Mouse (Mus musculus): ENCODE data around the gene E2f2. TPM values are rescaled to one million over a fixed set of nuclear protein-coding genes. Genes with fewer than 3 reads are reported as not detected.

The E2f2 gene
- total RNA-seq (2021) = 1 to 10 TPM; 1.9 to 4.3 TPM

GRCm38 (mm10) chr4:136172011-136172541, at the start of gene E2f2:
E2f2 (plus strand) TSS chr4:136172394.
- intact Hi-C loops (cut with DNase I) = no loop called here

GRCm38 (mm10) chr4:136123111-136123791, 48.9 kb upstream of the E2f2 start:
- DNase-seq (ENCODE audit: low spot score) = no peak
- intact Hi-C loops (cut with DNase I) = no loop called here

More at GRCm38 (mm10) chr4:136172011-136172541, at the start of gene E2f2:
- no peak for DNase-seq (ENCODE audit: low spot score)

DNA sequence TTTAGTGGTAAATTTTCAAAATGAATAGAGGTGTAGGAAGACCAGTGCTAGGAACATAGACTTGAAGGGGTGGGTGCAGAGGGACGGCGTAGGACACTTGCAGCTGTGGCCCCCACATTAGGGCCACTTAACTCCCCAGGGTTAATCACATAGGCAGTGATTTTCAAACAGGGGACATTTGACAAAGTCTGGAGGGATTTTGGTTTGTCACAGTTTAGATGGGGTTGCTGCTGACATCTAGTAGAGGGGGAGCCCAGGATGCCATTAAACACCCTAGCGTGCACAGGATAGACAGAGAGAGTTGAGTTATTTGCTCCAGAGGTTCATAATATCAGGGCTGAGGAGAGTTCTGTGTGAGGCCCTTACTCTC, 48.4 kb upstream of the E2f2 start:
- no peak for DNase-seq (ENCODE audit: low spot score)
- intact Hi-C loops (cut with DNase I) = no loop called here

DNA sequence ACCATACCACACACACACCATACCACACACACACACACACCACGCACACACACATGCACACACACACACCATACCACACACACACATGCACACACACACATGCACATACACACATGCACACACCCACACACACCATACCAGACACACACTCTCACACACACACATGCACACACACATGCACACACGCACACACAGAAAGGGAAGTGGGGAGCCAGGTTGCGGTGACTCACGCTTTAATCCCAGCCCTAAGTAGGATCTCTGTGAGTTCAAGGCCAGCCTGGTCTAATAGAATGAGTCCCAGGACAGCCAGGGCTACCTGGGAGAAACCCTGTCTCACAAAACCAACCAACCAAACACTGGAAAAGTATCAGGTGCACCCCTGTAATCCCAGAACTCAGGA, 47.6 kb upstream of the E2f2 start:
- intact Hi-C loops (cut with DNase I) = no loop called here
- no peak for DNase-seq (ENCODE audit: low spot score)

GRCm38 (mm10) chr4:136125458-136125857, 46.7 kb upstream of the E2f2 start:
- intact Hi-C loops (cut with DNase I) = no loop called here
- no peak for DNase-seq (ENCODE audit: low spot score)

DNA sequence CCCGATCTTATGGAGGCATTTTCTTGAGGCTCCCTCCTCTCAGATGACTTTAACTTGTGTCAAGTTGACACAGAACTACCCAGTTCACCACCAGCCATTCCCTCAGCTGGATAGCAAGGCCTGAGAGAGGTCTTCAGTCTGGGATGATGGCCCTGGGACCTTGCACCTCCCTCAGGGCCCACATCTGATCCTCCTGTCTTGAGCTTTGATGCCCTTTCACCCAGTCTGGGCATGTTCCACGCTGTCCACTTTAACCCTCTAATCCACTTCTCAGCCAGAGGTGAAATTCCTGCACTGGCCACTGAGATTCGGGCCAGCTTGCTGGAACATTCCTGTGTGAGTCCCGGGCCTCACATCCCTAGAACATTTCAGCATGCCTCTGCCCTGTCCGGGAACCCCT, 46.2 kb upstream of the E2f2 start:
- no peak for DNase-seq (ENCODE audit: low spot score)

GRCm38 (mm10) chr4:136127670-136128069, 44.5 kb upstream of the E2f2 start:
- DNase-seq (ENCODE audit: low spot score) = no peak
- intact Hi-C loops (cut with DNase I) = no loop called here

More for the DNA sequence above, 46.2 kb upstream of the E2f2 start:
- intact Hi-C loops (cut with DNase I) = no loop called here

GRCm38 (mm10) chr4:136129842-136130241, 42.4 kb upstream of the E2f2 start:
- intact Hi-C loops (cut with DNase I) = loop anchor here (5.0 kb wide), 1 partner anchor 43 kb away; no protein-coding TSS in a partner anchor
- no peak for DNase-seq (ENCODE audit: low spot score)

- DNase-seq (ENCODE audit: low spot score) = no peak
- intact Hi-C loops (cut with DNase I) = loop anchor here (5.0 kb wide), 1 partner anchor 46 kb away; no protein-coding TSS in a partner anchor
Observed at GRCm38 (mm10) chr4:136133801-136134200, 38.4 kb upstream of the E2f2 start.

DNA sequence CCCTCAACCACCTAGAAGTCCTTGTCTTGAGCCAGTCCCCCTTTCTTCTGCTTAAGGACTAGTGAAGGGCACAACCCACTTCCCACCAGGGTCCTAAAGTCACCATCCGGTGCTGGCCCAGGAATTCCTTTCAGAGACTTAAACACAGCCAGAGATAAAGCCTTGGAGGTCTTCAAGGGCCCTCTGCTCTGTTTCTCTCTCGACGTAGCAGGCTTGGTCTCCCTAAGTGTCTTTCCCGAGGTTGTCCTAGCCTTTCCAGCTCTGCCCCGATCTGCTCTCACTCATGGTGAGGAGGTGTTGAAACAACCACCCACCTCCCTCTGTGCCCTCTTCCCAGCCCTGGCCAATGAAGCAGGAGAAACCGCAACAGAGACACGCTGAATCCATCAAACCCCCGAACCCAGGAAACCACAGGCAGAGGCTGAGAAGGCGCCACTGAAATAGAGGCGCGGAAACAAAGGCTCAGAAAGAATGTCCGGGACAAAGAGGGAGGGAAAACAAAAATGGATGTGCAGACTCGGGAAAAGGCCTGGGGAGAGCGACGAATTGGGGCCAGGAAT, 37.7 kb upstream of the E2f2 start:
- intact Hi-C loops (cut with DNase I) = loop anchor here (5.0 kb wide), 1 partner anchor 47 kb away; no protein-coding TSS in a partner anchor
- no peak for DNase-seq (ENCODE audit: low spot score)

- peak; percentile 46 for DNase-seq (ENCODE audit: low spot score)
- intact Hi-C loops (cut with DNase I) = loop anchor here (5.0 kb wide), 1 partner anchor 48 kb away; no protein-coding TSS in a partner anchor
Observed at GRCm38 (mm10) chr4:136134978-136135873, 37.0 kb upstream of the E2f2 start.

GRCm38 (mm10) chr4:136135874-136136728, 36.1 kb upstream of the E2f2 start:
- intact Hi-C loops (cut with DNase I) = no loop called here
- no peak for DNase-seq (ENCODE audit: low spot score)

DNA sequence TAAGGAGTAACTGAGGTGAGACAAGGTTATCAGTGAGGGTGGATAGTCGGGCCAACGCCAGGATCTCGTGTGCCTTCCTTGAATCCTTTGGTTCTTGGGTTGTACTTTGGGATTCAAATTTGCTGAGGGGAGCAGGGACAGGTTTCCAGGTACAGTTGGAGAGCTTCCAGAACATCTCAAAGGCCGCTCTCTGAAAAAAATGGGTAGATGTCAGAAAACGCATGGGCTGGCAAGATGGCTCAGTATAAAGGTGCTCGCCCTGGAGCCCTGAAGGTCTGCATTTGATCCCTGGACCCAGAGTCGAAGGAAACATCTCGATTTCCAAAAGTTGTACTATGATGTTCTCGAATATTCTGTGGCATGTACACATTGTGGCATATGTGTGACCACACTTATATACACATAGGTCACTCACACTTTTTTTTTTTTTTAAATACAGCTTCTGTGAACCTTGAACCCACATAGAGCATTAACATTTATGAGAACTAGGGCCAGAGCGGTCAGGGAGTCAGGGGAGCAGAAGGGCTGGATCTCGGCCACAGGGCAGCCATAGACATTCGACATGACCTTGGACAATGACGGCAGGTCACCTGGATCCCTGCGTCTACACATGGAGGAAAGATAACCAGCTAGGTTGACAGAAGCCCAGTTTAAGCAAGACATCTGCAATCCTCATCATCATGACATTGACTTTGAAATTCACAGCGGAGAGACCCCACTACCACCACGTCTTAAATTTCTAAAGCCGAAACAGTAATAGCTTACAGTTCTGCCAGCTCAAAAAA, 32.7 kb upstream of the E2f2 start:
- intact Hi-C loops (cut with DNase I) = loop anchor here (10.0 kb wide), 1 partner anchor 325 kb away; the partner anchor contains the start of genes 6030445D17Rik and Luzp1
- no peak for DNase-seq (ENCODE audit: low spot score)

DNA sequence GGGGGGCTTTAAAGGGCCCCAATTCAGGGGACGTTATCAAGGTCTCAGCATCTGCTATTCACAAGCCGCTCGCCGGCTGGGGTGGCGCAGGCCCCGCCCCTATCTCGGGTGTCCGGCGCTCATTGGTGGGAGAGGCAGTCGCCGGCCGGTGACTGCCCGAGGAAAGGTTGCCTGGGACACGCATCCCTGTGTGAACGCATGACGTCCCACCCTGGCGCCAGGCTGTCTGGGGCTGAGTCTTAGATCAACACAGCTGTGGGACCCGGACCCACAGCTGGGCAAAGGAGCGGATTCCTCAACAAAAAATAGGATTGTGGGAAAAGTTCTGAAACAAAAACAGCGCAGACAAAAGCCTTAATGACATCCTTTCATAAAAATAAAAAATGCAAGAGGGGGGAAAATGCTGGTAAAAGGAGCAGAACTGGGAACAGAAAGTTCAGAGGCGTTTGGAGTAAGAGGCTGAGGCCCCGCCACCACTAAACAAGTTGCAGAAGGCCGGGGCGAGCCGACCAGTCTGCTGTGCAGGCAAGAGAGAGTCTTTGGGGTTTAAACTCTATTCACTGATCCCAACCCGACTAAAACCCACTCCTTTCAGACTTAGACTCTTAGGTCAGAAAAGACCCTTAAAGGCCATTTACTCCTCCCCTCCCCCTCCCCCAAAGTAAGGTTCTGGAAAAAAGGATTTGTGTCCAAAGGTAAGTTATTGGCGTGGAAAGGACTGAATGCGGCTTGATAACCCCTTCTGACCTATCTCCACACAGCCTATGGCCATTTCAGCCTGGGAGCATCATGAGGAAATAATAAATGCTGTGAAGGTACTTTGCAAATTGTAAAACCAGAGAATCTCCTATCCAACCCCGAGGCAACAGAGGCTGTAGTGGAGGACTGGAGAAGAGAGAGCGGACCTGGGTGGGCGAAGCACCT, 31.6 kb upstream of the E2f2 start:
- intact Hi-C loops (cut with DNase I) = loop anchor here (10.0 kb wide), 1 partner anchor 324 kb away; the partner anchor contains the start of genes 6030445D17Rik and Luzp1

DNA sequence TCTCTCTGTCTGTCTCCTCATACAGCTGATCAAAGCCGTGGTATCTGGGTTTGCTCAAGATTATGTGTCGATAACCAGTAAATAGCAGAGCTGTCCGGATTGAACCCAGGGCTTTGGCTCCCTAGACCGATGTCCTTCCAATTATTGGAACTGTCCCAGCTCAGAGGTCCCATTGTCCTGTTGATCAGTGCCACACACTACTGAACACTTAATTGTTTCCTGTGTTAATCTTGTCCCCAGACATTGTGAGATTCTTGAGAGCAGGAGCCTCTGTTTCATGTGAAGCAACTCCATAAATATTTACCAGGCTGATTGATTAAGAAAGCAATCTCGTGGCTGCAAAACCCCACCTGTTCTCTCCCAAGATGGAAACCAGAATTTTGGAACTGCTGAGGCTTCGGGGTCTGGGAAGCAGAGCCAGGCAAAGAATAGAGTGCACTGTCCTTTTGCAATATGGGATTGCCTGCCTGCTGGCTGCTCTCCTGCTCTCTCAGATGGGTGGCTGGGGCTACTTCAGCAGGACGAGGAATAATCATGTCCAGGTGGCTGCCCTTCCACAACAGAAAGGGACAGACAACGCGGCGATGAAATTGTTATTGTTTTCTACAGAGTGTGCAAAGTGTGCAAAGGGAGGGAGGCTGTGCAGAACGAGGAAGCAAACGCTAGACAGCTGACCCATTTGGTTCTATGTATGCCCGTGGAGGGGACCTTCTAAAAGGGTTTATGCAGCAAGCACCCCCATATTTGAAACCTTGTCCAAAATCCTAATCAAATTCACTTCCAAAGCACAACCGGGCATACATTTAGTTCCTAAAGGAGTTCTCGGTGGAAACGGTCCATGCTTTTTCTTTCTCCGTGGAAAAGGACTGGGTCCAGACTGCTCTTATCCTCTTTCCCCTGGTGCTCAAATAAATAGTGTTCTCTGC, 29.7 kb upstream of the E2f2 start:
- intact Hi-C loops (cut with DNase I) = loop anchor here (10.0 kb wide), 1 partner anchor 322 kb away; the partner anchor contains the start of genes 6030445D17Rik and Luzp1
- DNase-seq (ENCODE audit: low spot score) = no peak

More for the DNA sequence above, 31.6 kb upstream of the E2f2 start:
- DNase-seq (ENCODE audit: low spot score) = peak; percentile 96

All from heart, postnatal 25 days (tissue).